Comparison of ENCODE assay signal across 21 mouse cellular contexts in the genomic region with DNA sequence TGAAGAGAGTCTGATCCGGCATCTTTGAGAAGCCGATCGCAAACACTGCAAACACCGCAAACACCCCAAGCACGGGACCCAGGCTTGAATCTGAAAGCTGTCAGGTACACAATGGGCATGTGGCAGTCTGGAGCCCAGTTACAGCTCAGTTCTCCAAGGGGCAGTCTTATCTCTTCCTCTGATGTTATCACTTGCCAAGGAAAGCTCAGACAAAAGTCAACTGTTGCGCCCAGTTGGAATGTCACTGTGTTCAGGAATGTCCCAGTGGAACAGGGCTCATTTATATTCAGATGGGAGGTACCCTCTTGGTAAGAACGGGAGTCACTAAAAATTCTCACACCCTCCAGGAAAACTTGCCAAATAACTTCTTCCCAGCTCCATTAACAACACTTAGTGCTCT.
DNase-seq lines count a peak whose midpoint lies in the region; ATAC-seq and TF ChIP-seq lines count a peak whose summit lies in the region.
"Had no signal": no experiment of that assay in that cellular context is flagged by ENCODE, and none has a peak within 500 bp of the region (broad histone marks: within the 10 kb centered on the region; RNA-seq: fewer than 3 reads in every experiment).

No protein-coding gene starts in this region.

- H3K9me3 ChIP-seq in heart, postnatal 0 days (replicated peaks; ENCODE audit: control insufficient read depth, low read length), result no peaks in the 10 kb centered on the region
- H3K9me3 ChIP-seq in heart, embryonic 10.5 days, result no peaks in the 10 kb centered on the region
- no peaks in the 10 kb centered on the region for H3K9me3 ChIP-seq in lung, embryonic 14.5 days (ENCODE audit: low read depth, low read length)
- H3K9me3 ChIP-seq: embryonic facial prominence, embryonic 15.5 days; forebrain, embryonic 10.5 days; hindbrain, embryonic 10.5 days; limb, embryonic 13.5 days; midbrain, embryonic 15.5 days had no signal

- H3K27me3 ChIP-seq in heart, postnatal 0 days (ENCODE audit: control insufficient read depth, insufficient read depth, low read length), result no peaks in the 10 kb centered on the region
- H3K27me3 ChIP-seq in heart, embryonic 10.5 days (ENCODE audit: insufficient read depth, poor library complexity, severe bottlenecking), result no peaks in the 10 kb centered on the region
- no peaks in the 10 kb centered on the region for H3K27me3 ChIP-seq in lung, embryonic 14.5 days (ENCODE audit: insufficient read depth, low read length)
- H3K27me3 ChIP-seq in small intestine, adult 2 months (ENCODE audit: control insufficient read depth, insufficient read depth, low read length), result no peaks in the 10 kb centered on the region
- H3K27me3 ChIP-seq: embryonic facial prominence, embryonic 15.5 days; limb, embryonic 13.5 days; midbrain, embryonic 15.5 days had no signal

- no peak for TF ChIP-seq POLR2A in lung, adult 2 months (IDR thresholded peaks at IDR 0.05; ENCODE audit: borderline replicate concordance, extremely low read depth, low read depth, low read length)
- no peak for TF ChIP-seq POLR2A in small intestine, adult 2 months (IDR thresholded peaks at IDR 0.05; ENCODE audit: low read depth, low read length)

- no peak overlapping the region for H3K4me3 ChIP-seq in gastrocnemius, adult 2 months
- no peak overlapping the region for H3K4me3 ChIP-seq in heart, postnatal 0 days (ENCODE audit: low read depth, low read length)
- no peak overlapping the region for H3K4me3 ChIP-seq in heart, embryonic 10.5 days
- no peak overlapping the region for H3K4me3 ChIP-seq in lung, embryonic 14.5 days (ENCODE audit: low read depth, low read length)
- H3K4me3 ChIP-seq in lung, adult 2 months (replicated peaks; ENCODE audit: extremely low read depth, low read depth, low read length), result no peak overlapping the region
- H3K4me3 ChIP-seq in small intestine, adult 2 months (ENCODE audit: low read depth, low read length), result no peak overlapping the region
- H3K4me3 ChIP-seq: embryonic facial prominence, embryonic 15.5 days; forebrain, embryonic 10.5 days; hindbrain, embryonic 10.5 days; limb, embryonic 13.5 days; midbrain, embryonic 15.5 days; myocyte had no signal

- intact Hi-C loops in gastrocnemius, adult 2 months (cut with DNase I), result no loop called here

- H3K4me1 ChIP-seq in heart, postnatal 0 days (ENCODE audit: control insufficient read depth, insufficient read depth), result peaks cover 42% of the 10 kb centered on the region
- H3K4me1 ChIP-seq in heart, embryonic 10.5 days, result peaks cover 50% of the 10 kb centered on the region
- H3K4me1 ChIP-seq in lung, embryonic 14.5 days (ENCODE audit: insufficient read depth), result peaks cover 16% of the 10 kb centered on the region
- peaks cover 4% of the 10 kb centered on the region; the same call in 1 of the 2 replicates for H3K4me1 ChIP-seq in lung, adult 2 months (ENCODE audit: control insufficient read depth, insufficient read depth, low read length)
- peaks cover 15% of the 10 kb centered on the region; the same call in 1 of the 2 replicates for H3K4me1 ChIP-seq in small intestine, adult 2 months (ENCODE audit: control insufficient read depth, insufficient read depth, insufficient read length, low read length)
- H3K4me1 ChIP-seq: midbrain, embryonic 15.5 days had no signal

- no peak for DNase-seq in gastrocnemius, adult 2 months
- no peak for DNase-seq in gastrocnemius, adult 8-10 months (ENCODE audit: low spot score in 2 of 2)
- no peak for DNase-seq in heart, postnatal 0 days (ENCODE audit: low spot score)
- no peak for DNase-seq in heart, embryonic 10.5 days (ENCODE audit: low spot score)
- peak; percentile 51 for DNase-seq in lung, embryonic 14.5 days
- no peak for DNase-seq in lung, adult 2 months
- no peak for DNase-seq in MN1 (ENCODE audit: low spot score)
- DNase-seq: adrenal gland, postnatal 36 days; cerebellum, adult 18-20 months; cerebellum, postnatal 36 days; forebrain, postnatal 0 days; thymus, adult 2 months had no signal

- ATAC-seq in heart, postnatal 0 days (ENCODE audit: insufficient read depth, low read depth), result peak; percentile 47; the same call in 1 of the 2 replicates
- ATAC-seq in lung, embryonic 14.5 days (ENCODE audit: insufficient read depth), result peak; percentile 60; the same call in 1 of the 2 replicates
- ATAC-seq: forebrain, postnatal 0 days; hindbrain, postnatal 0 days; intestine, postnatal 0 days; midbrain, embryonic 15.5 days had no signal

- H3K36me3 ChIP-seq in heart, postnatal 0 days (replicated peaks; ENCODE audit: control insufficient read depth, insufficient read depth, low read length), result no peaks in the 10 kb centered on the region
- H3K36me3 ChIP-seq in heart, embryonic 10.5 days, result peaks cover 10% of the 10 kb centered on the region
- peaks cover 4% of the 10 kb centered on the region; the same call in 1 of the 2 replicates for H3K36me3 ChIP-seq in lung, embryonic 14.5 days (ENCODE audit: insufficient read depth)
- H3K36me3 ChIP-seq in small intestine, adult 2 months (ENCODE audit: control insufficient read depth, insufficient read depth, low read length), result no peaks in the 10 kb centered on the region
- H3K36me3 ChIP-seq: embryonic facial prominence, embryonic 15.5 days; midbrain, embryonic 15.5 days had no signal

- no peak overlapping the region for H3K4me2 ChIP-seq in heart, postnatal 0 days (ENCODE audit: low read depth, low read length)
- peak overlapping the region; percentile 18; the same call in 1 of the 2 replicates for H3K4me2 ChIP-seq in lung, embryonic 14.5 days
- H3K4me2 ChIP-seq: embryonic facial prominence, embryonic 15.5 days; limb, embryonic 13.5 days; midbrain, embryonic 15.5 days had no signal

- H3K9ac ChIP-seq in heart, postnatal 0 days (replicated peaks; ENCODE audit: low read depth, low read length), result no peak overlapping the region
- no peak overlapping the region for H3K9ac ChIP-seq in lung, embryonic 14.5 days
- H3K9ac ChIP-seq: embryonic facial prominence, embryonic 15.5 days; forebrain, postnatal 0 days; limb, embryonic 13.5 days; midbrain, embryonic 15.5 days had no signal

- no peak for TF ChIP-seq EP300 in heart, postnatal 0 days (IDR thresholded peaks at IDR 0.05; ENCODE audit: low read depth)

- peak overlapping the region; percentile 67 for H3K27ac ChIP-seq in gastrocnemius, adult 2 months
- H3K27ac ChIP-seq in heart, postnatal 0 days (ENCODE audit: low read depth), result peak overlapping the region; percentile 58
- H3K27ac ChIP-seq in heart, embryonic 10.5 days, result no peak overlapping the region
- peak overlapping the region; percentile 66 for H3K27ac ChIP-seq in lung, embryonic 14.5 days (ENCODE audit: low read depth)
- 0 out of 2 replicates have a peak overlapping the region, but pooled peaks have one; percentile 9 for H3K27ac ChIP-seq in small intestine, adult 2 months (ENCODE audit: insufficient read depth, low read depth, low read length)
- H3K27ac ChIP-seq: forebrain, embryonic 10.5 days; hindbrain, postnatal 0 days; limb, embryonic 13.5 days; midbrain, embryonic 15.5 days had no signal

- 59% methylated on average over 7 of the region's 7 CpGs for WGBS in heart, postnatal 0 days
- WGBS in heart, embryonic 10.5 days, result 56% methylated on average over 7 of the region's 7 CpGs
- WGBS in lung, embryonic 14.5 days, result 49% methylated on average over 7 of the region's 7 CpGs
- WGBS in lung, adult 2 months, result 29% methylated on average over 7 of the region's 7 CpGs
- 72% methylated on average over 7 of the region's 7 CpGs for WGBS in small intestine, adult 2 months

- no peak for TF ChIP-seq CTCF in gastrocnemius, adult 2 months (IDR thresholded peaks at IDR 0.05)
- TF ChIP-seq CTCF in heart, postnatal 0 days (IDR thresholded peaks at IDR 0.05; ENCODE audit: low read depth), result no peak
- no peak for TF ChIP-seq CTCF in lung, embryonic 14.5 days (IDR thresholded peaks at IDR 0.05; ENCODE audit: low read depth)
- TF ChIP-seq CTCF in lung, adult 2 months (IDR thresholded peaks at IDR 0.05; ENCODE audit: insufficient read depth, low read length), result no peak
- TF ChIP-seq CTCF in small intestine, adult 2 months (IDR thresholded peaks at IDR 0.05; ENCODE audit: extremely low read depth, insufficient read length, insufficient replicate concordance, low read depth, low read length), result no peak
